Mouse (Mus musculus): ENCODE measurements around the gene Cdc42. TPM values are rescaled to one million over a fixed set of nuclear protein-coding genes. Genes with fewer than 3 reads are reported as not detected.

The Cdc42 gene
- polyA plus RNA-seq, 1 experiment from 2014 or later, result 670 TPM

DNA sequence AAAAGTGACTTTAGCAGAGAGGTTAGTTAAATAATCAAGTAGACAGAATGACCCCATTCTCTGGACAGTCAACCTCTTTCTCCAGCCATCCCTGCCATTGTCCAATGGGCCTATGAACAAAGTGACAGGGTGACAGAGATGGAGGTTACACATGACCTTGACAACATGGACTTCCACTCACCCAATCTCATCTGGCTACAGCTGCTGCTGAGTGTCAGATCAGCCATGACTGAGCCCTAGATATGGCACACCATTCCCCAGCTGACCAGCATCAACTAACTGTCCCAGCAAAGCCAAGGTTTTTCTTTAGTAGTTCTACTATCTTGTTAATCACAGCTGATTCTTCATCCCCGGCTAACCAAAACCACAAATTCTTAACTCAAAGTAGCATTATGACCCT lies 14.7 kb downstream of the Cdc42 start:
- Histone ChIP-seq H3K27ac (no peak overlapping the region), H3K27me3 (replicated peaks) (no peaks in the 10 kb centered on the region), H3K9me3 (no peaks in the 10 kb centered on the region), H3K36me3 (peaks cover 8% of the 10 kb centered on the region), H3K4me3 (replicated peaks) (no peak overlapping the region), H3K4me1 (peaks cover 6% of the 10 kb centered on the region; the same call in 1 of the 2 replicates), H3K9ac (no peak overlapping the region), H3K4me2 (no peak overlapping the region)
- no peak for ATAC-seq (ENCODE audit: insufficient read depth, low FRiP score, low read depth)
- 77% methylated on average over 1 of the region's 1 CpGs for WGBS

DNA sequence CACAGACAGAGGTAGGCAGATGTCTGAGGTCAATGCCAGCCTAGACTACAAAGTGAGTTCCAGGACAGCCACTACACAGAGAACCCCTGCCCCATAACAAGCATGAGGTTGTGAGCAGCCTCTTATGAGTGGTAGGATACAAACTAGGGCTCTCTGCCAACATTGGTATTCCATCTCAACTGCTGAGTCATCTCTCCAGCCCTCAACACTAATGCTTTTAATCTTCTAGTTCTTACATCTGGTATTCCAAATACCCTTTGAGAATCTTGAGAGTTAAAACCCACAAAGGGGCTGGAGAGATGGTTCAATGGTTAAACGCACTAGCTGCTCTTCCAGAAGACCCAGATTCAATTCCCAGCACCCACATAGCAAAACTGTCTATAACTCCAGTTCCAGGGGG lies 18.1 kb downstream of the Cdc42 start:
- no peak for ATAC-seq (ENCODE audit: insufficient read depth, low FRiP score, low read depth)
- H3K27ac ChIP-seq, result no peak overlapping the region
- no peak overlapping the region for H3K4me2 ChIP-seq
- no peak overlapping the region for H3K4me3 ChIP-seq (replicated peaks)
- no peaks in the 10 kb centered on the region for H3K9me3 ChIP-seq
- 76% methylated on average over 1 of the region's 1 CpGs for WGBS
- H3K27me3 ChIP-seq (replicated peaks), result no peaks in the 10 kb centered on the region
- H3K36me3 ChIP-seq, result peaks cover 9% of the 10 kb centered on the region; the same call in 1 of the 2 replicates
- H3K4me1 ChIP-seq, result peaks cover 9% of the 10 kb centered on the region; the same call in 1 of the 2 replicates
- no peak overlapping the region for H3K9ac ChIP-seq

DNA sequence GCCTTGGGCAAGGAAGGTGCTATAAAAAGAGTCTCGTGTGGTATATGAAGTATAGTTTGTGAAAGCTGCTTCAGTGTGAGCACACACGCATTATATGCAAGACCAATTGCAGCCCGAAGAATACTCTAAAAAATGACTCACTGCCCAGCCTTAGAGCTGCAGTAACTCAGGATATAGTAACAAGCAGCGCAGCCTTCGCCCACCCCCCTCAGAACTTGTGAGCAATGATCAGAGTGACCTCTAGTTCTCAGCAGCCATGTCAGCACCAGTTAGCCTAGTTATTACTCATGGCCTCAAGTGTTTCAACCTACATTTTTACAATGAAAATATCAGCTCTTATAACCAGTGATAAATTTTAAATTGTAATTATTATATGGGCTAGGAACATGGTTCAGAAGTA lies 21.1 kb downstream of the Cdc42 start:
- no peak overlapping the region for H3K4me2 ChIP-seq
- no peaks in the 10 kb centered on the region for H3K9me3 ChIP-seq
- H3K4me3 ChIP-seq (replicated peaks), result no peak overlapping the region
- no peak overlapping the region for H3K27ac ChIP-seq
- no peaks in the 10 kb centered on the region for H3K27me3 ChIP-seq (replicated peaks)
- peaks cover 13% of the 10 kb centered on the region; the same call in 1 of the 2 replicates for H3K36me3 ChIP-seq
- ATAC-seq (ENCODE audit: insufficient read depth, low FRiP score, low read depth), result no peak
- 83% methylated on average over 5 of the region's 5 CpGs for WGBS
- H3K4me1 ChIP-seq, result peaks cover 6% of the 10 kb centered on the region; the same call in 1 of the 2 replicates
- H3K9ac ChIP-seq, result no peak overlapping the region

GRCm38 (mm10) chr4:137332051-137332450 lies 25.5 kb downstream of the Cdc42 start:
- H3K27ac ChIP-seq, result no peak overlapping the region
- H3K4me2 ChIP-seq, result no peak overlapping the region
- no peak for ATAC-seq (ENCODE audit: insufficient read depth, low FRiP score, low read depth)
- peaks cover 33% of the 10 kb centered on the region for H3K36me3 ChIP-seq
- H3K27me3 ChIP-seq (replicated peaks), result no peaks in the 10 kb centered on the region
- H3K4me3 ChIP-seq (replicated peaks), result no peak overlapping the region
- H3K9ac ChIP-seq, result no peak overlapping the region
- H3K9me3 ChIP-seq, result no peaks in the 10 kb centered on the region
- no peaks in the 10 kb centered on the region for H3K4me1 ChIP-seq

GRCm38 (mm10) chr4:137326494-137326893 lies 31.0 kb downstream of the Cdc42 start:
- Histone ChIP-seq H3K9ac (no peak overlapping the region), H3K4me1 (no peaks in the 10 kb centered on the region), H3K27me3 (replicated peaks) (no peaks in the 10 kb centered on the region), H3K4me3 (replicated peaks) (no peak overlapping the region), H3K4me2 (no peak overlapping the region), H3K36me3 (peaks cover 37% of the 10 kb centered on the region), H3K27ac (no peak overlapping the region), H3K9me3 (no peaks in the 10 kb centered on the region)
- WGBS, result 70% methylated on average over 3 of the region's 3 CpGs
- ATAC-seq (ENCODE audit: insufficient read depth, low FRiP score, low read depth), result no peak

DNA sequence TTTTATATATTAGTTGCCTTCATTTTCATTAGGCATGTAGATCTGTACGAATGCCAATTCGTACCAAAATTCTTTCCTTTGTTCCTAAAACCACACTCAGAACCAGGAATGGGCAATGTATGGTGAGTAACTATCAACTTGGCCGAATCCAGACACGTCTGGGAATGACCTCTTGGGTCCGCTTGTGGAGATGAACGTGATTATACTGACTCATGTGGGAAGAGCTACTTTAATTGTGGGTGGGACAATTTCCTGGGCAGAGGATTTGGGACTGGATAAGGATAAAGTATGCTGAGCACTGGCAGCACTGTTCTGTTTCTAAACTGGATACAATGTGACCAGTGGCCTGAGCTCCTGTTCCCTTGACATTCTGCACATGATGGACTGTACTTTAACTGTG lies 32.6 kb downstream of the Cdc42 start:
- H3K27ac ChIP-seq, result no peak overlapping the region
- H3K4me1 ChIP-seq, result no peaks in the 10 kb centered on the region
- ATAC-seq (ENCODE audit: insufficient read depth, low FRiP score, low read depth), result no peak
- no peak overlapping the region for H3K4me3 ChIP-seq (replicated peaks)
- H3K4me2 ChIP-seq, result no peak overlapping the region
- no peak overlapping the region for H3K9ac ChIP-seq
- no peaks in the 10 kb centered on the region for H3K27me3 ChIP-seq (replicated peaks)
- peaks cover 44% of the 10 kb centered on the region for H3K36me3 ChIP-seq
- H3K9me3 ChIP-seq, result no peaks in the 10 kb centered on the region
- WGBS, result 79% methylated on average over 6 of the region's 6 CpGs

DNA sequence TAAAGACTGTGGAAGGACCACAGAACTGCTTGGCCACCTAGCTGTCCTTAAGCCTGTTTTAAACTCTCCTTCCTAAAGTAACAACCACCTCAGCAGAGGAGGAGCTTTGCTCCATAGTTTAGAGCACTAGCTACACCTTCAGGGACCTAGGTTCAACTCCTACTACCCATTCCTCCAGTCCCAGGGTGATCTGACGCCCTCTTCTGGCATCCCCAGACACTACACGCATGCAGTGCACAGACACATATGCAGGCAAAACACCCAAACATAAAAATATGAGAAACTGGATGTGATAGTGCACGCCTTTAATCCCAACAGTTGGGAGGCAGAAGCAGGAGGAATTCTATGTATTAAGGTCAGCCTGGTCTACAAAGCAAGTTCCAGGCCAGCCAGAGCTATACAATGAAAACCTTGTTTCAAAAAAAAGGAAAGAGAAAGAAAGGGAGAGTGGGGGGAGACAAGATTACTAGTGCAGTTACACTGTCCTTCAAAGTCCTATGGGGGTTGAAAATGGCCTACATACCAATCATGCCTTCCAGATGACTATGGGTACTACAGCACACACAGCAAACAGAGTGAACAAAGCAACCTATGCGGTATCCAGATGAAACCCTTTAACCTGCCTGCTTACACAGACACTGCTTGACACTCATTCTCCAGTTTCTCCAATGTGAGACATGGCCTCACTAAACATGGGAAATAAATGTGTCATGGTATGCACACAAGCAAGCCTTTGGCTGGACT lies 41.3 kb downstream of the Cdc42 start:
- no peak overlapping the region for H3K4me2 ChIP-seq
- ATAC-seq (ENCODE audit: insufficient read depth, low FRiP score, low read depth), result no peak
- no peak overlapping the region for H3K9ac ChIP-seq
- H3K27ac ChIP-seq, result no peak overlapping the region
- peaks cover 2% of the 10 kb centered on the region; the same call in 1 of the 2 replicates for H3K4me1 ChIP-seq
- H3K9me3 ChIP-seq, result no peaks in the 10 kb centered on the region
- peaks cover 19% of the 10 kb centered on the region for H3K36me3 ChIP-seq
- 81% methylated on average over 4 of the region's 4 CpGs for WGBS
- no peaks in the 10 kb centered on the region for H3K27me3 ChIP-seq (replicated peaks)
- no peak overlapping the region for H3K4me3 ChIP-seq (replicated peaks)

GRCm38 (mm10) chr4:137315061-137315460 lies 42.5 kb downstream of the Cdc42 start:
- no peak for ATAC-seq (ENCODE audit: insufficient read depth, low FRiP score, low read depth)
- H3K4me3 ChIP-seq (replicated peaks), result no peak overlapping the region
- H3K4me2 ChIP-seq, result no peak overlapping the region
- 74% methylated on average over 2 of the region's 2 CpGs for WGBS
- H3K9ac ChIP-seq, result no peak overlapping the region
- H3K9me3 ChIP-seq, result no peaks in the 10 kb centered on the region
- no peaks in the 10 kb centered on the region for H3K27me3 ChIP-seq (replicated peaks)
- H3K4me1 ChIP-seq, result peaks cover 5% of the 10 kb centered on the region; the same call in 1 of the 2 replicates
- H3K36me3 ChIP-seq, result peaks cover 14% of the 10 kb centered on the region
- H3K27ac ChIP-seq, result no peak overlapping the region

DNA sequence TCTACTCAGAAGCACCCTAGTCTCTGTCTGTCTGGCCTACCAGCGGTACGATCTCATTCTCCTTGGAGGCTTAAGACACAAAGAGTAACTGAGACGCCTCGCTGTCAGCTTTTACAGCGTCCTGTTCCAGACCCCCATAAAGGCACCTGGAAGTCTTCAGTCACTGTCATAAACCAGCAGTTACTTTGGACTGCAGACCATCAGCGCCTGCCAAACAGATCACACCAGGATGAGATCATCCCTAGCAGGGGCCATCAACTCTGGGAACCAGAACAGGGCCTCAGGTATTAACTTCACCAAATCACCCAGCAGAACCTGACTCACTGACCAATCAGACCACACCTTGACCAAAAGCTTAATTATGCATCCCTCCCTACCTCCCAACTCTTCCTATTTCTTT lies 43.0 kb downstream of the Cdc42 start:
- Histone ChIP-seq H3K4me2 (no peak overlapping the region), H3K36me3 (peaks cover 14% of the 10 kb centered on the region; the same call in 1 of the 2 replicates), H3K9ac (no peak overlapping the region), H3K27ac (no peak overlapping the region), H3K27me3 (replicated peaks) (no peaks in the 10 kb centered on the region), H3K4me1 (peaks cover 5% of the 10 kb centered on the region; the same call in 1 of the 2 replicates), H3K4me3 (replicated peaks) (no peak overlapping the region), H3K9me3 (no peaks in the 10 kb centered on the region)
- WGBS, result 55% methylated on average over 6 of the region's 6 CpGs
- ATAC-seq (ENCODE audit: insufficient read depth, low FRiP score, low read depth), result no peak

- Histone ChIP-seq H3K4me1 (peaks cover 5% of the 10 kb centered on the region; the same call in 1 of the 2 replicates), H3K27ac (no peak overlapping the region), H3K36me3 (0 out of 2 replicates have a peak, but pooled peaks cover 7% of the 10 kb centered on the region), H3K9ac (no peak overlapping the region), H3K27me3 (replicated peaks) (no peaks in the 10 kb centered on the region), H3K4me3 (replicated peaks) (no peak overlapping the region), H3K9me3 (no peaks in the 10 kb centered on the region), H3K4me2 (no peak overlapping the region)
- ATAC-seq (ENCODE audit: insufficient read depth, low FRiP score, low read depth), result no peak
- WGBS, result 40% methylated on average over 2 of the region's 2 CpGs
Observed at GRCm38 (mm10) chr4:137313511-137313910, 44.0 kb downstream of the Cdc42 start.

DNA sequence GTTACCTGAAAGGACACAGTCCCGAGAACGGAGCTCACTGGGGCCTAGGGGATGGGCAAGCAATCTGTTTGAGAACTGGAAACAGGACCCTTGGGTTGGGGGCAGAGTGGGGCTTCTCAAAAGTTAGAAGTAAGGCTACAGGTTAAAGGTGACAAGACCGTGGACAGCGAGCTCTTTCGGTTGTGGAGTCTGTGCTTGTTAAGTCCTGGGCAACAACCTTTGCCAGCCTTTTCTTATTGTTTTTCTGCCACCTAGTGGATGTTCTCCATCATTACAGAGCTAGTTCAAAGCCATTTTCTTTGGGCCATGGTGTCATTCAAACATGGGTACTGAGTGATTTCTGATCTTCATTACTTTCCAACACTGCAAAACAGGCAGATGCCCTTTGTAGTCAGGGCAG lies 49.1 kb downstream of the Cdc42 start:
- Histone ChIP-seq H3K4me3 (replicated peaks) (no peak overlapping the region), H3K9ac (no peak overlapping the region), H3K27ac (no peak overlapping the region), H3K9me3 (no peaks in the 10 kb centered on the region), H3K4me1 (peaks cover 26% of the 10 kb centered on the region), H3K36me3 (no peaks in the 10 kb centered on the region), H3K4me2 (no peak overlapping the region), H3K27me3 (replicated peaks) (no peaks in the 10 kb centered on the region)
- WGBS, result 42% methylated on average over 5 of the region's 5 CpGs
- no peak for ATAC-seq (ENCODE audit: insufficient read depth, low FRiP score, low read depth)

- Histone ChIP-seq H3K4me1 (peaks cover 30% of the 10 kb centered on the region), H3K36me3 (no peaks in the 10 kb centered on the region), H3K27me3 (replicated peaks) (no peaks in the 10 kb centered on the region), H3K4me3 (replicated peaks) (no peak overlapping the region), H3K4me2 (no peak overlapping the region), H3K27ac (no peak overlapping the region), H3K9me3 (no peaks in the 10 kb centered on the region), H3K9ac (no peak overlapping the region)
- no peak for ATAC-seq (ENCODE audit: insufficient read depth, low FRiP score, low read depth)
- WGBS, result 61% methylated on average over 19 of the region's 19 CpGs
Observed at GRCm38 (mm10) chr4:137306991-137307706, 50.4 kb downstream of the Cdc42 start.
